Mouse (Mus musculus) C2C12 (cell line): ENCODE measurements around the gene Grik4.

ENCODE experiments used
- CEBPB ChIP-seq: IDR thresholded peaks from one replicate; pipeline ENCODE4 v1.6.1; 2011; ENCODE audit warnings: low read depth, mild to moderate bottlenecking, control low read depth, moderate library complexity
- CTCF ChIP-seq: IDR thresholded peaks from one replicate; pipeline ENCODE4 v1.5.1; 2011; ENCODE audit not compliant: control insufficient read depth, insufficient read depth, insufficient read length
- MYOD1 ChIP-seq: IDR thresholded peaks from one replicate; pipeline ENCODE4 v1.6.1; 2011; ENCODE audit warnings: low read depth; ENCODE audit not compliant: control insufficient read depth, insufficient read length
- MYOG ChIP-seq: IDR thresholded peaks from one replicate; pipeline ENCODE4 v1.6.1; 2011; ENCODE audit not compliant: control insufficient read depth, insufficient read length; ENCODE audit errors: extremely low read depth
- USF1 ChIP-seq: IDR thresholded peaks from one replicate; pipeline ENCODE4 v1.6.1; 2011; ENCODE audit warnings: low read depth, mild to moderate bottlenecking, control low read depth, moderate library complexity

GRCm38 (mm10) chr9:42757012-42757640, 187.2 kb downstream of the Grik4 start:
- TF ChIP-seq CTCF (no peak), MYOG (no peak), MYOD1 (no peak), USF1 (no peak), CEBPB (no peak)
